Mouse (Mus musculus): Measurements from ENCODE around the gene Slc9a6. TPM values are rescaled to one million over a fixed set of nuclear protein-coding genes. Genes with fewer than 3 reads are reported as not detected.

The Slc9a6 gene
- polyA plus RNA-seq, 1 experiment = 4.4 TPM

- Histone ChIP-seq H3K4me3 (replicated peaks; ENCODE audit: control insufficient read depth, low read depth, low read length) (peak overlapping the region; percentile 92), H3K4me1 (ENCODE audit: control insufficient read depth, insufficient read depth, low read length) (peaks cover 1% of the 10 kb centered on the region; the same call in 1 of the 2 replicates), H3K27ac (ENCODE audit: control insufficient read depth, insufficient read depth, low read depth, low read length, poor library complexity) (no peak overlapping the region)
- TF ChIP-seq POLR2A (IDR thresholded peaks at IDR 0.05; ENCODE audit: borderline replicate concordance, control insufficient read depth, low read depth, low read length) (no peak), CTCF (IDR thresholded peaks at IDR 0.05; ENCODE audit: control insufficient read depth, insufficient read depth, low read length) (no peak)
- 23% methylated on average over 7 of the region's 7 CpGs for WGBS
These were observed 303 bp upstream of the Slc9a6 start for GRCm38 (mm10) chrX:56609285-56609622.

GRCm38 (mm10) chrX:56610318-56610694 lies 749 bp downstream of the Slc9a6 start:
- peaks cover 1% of the 10 kb centered on the region; the same call in 1 of the 2 replicates for H3K4me1 ChIP-seq (ENCODE audit: control insufficient read depth, insufficient read depth, low read length)
- peak overlapping the region; percentile 92 for H3K4me3 ChIP-seq (replicated peaks; ENCODE audit: control insufficient read depth, low read depth, low read length)
- WGBS = 10% methylated on average over 13 of the region's 13 CpGs
- TF ChIP-seq POLR2A (IDR thresholded peaks at IDR 0.05; ENCODE audit: borderline replicate concordance, control insufficient read depth, low read depth, low read length) (no peak), CTCF (IDR thresholded peaks at IDR 0.05; ENCODE audit: control insufficient read depth, insufficient read depth, low read length) (no peak)
- H3K27ac ChIP-seq (ENCODE audit: control insufficient read depth, insufficient read depth, low read depth, low read length, poor library complexity) = no peak overlapping the region

GRCm38 (mm10) chrX:56615236-56615635 lies 5.7 kb downstream of the Slc9a6 start:
- no peak overlapping the region for H3K27ac ChIP-seq (ENCODE audit: control insufficient read depth, insufficient read depth, low read depth, low read length, poor library complexity)

GRCm38 (mm10) chrX:56636185-56636584 lies 26.6 kb downstream of the Slc9a6 start:
- H3K4me3 ChIP-seq (replicated peaks; ENCODE audit: control insufficient read depth, low read depth, low read length) = no peak overlapping the region
- WGBS = 78% methylated on average over 5 of the region's 5 CpGs
- no peak for TF ChIP-seq POLR2A (IDR thresholded peaks at IDR 0.05; ENCODE audit: borderline replicate concordance, control insufficient read depth, low read depth, low read length)
- TF ChIP-seq CTCF (IDR thresholded peaks at IDR 0.05; ENCODE audit: control insufficient read depth, insufficient read depth, low read length) = no peak
- no peak overlapping the region for H3K27ac ChIP-seq (ENCODE audit: control insufficient read depth, insufficient read depth, low read depth, low read length, poor library complexity)
- no peaks in the 10 kb centered on the region for H3K4me1 ChIP-seq (ENCODE audit: control insufficient read depth, insufficient read depth, low read length)

More at GRCm38 (mm10) chrX:56615236-56615635, 5.7 kb downstream of the Slc9a6 start:
- no peak for TF ChIP-seq CTCF (IDR thresholded peaks at IDR 0.05; ENCODE audit: control insufficient read depth, insufficient read depth, low read length)
- TF ChIP-seq POLR2A (IDR thresholded peaks at IDR 0.05; ENCODE audit: borderline replicate concordance, control insufficient read depth, low read depth, low read length) = no peak
- no peak overlapping the region for H3K4me3 ChIP-seq (replicated peaks; ENCODE audit: control insufficient read depth, low read depth, low read length)
- WGBS = 78% methylated on average over 2 of the region's 2 CpGs
- no peaks in the 10 kb centered on the region for H3K4me1 ChIP-seq (ENCODE audit: control insufficient read depth, insufficient read depth, low read length)

GRCm38 (mm10) chrX:56640066-56640465 lies 30.5 kb downstream of the Slc9a6 start:
- H3K27ac ChIP-seq (ENCODE audit: control insufficient read depth, insufficient read depth, low read depth, low read length, poor library complexity) = no peak overlapping the region
- no peaks in the 10 kb centered on the region for H3K4me1 ChIP-seq (ENCODE audit: control insufficient read depth, insufficient read depth, low read length)
- 0% methylated on average over 1 of the region's 1 CpGs for WGBS
- TF ChIP-seq POLR2A (IDR thresholded peaks at IDR 0.05; ENCODE audit: borderline replicate concordance, control insufficient read depth, low read depth, low read length) (no peak), CTCF (IDR thresholded peaks at IDR 0.05; ENCODE audit: control insufficient read depth, insufficient read depth, low read length) (no peak)
- H3K4me3 ChIP-seq (replicated peaks; ENCODE audit: control insufficient read depth, low read depth, low read length) = no peak overlapping the region

- TF ChIP-seq CTCF (IDR thresholded peaks at IDR 0.05; ENCODE audit: control insufficient read depth, insufficient read depth, low read length) (no peak), POLR2A (IDR thresholded peaks at IDR 0.05; ENCODE audit: borderline replicate concordance, control insufficient read depth, low read depth, low read length) (no peak)
- H3K4me3 ChIP-seq (replicated peaks; ENCODE audit: control insufficient read depth, low read depth, low read length) = no peak overlapping the region
- no peaks in the 10 kb centered on the region for H3K4me1 ChIP-seq (ENCODE audit: control insufficient read depth, insufficient read depth, low read length)
- WGBS = 62% methylated on average over 7 of the region's 7 CpGs
- no peak overlapping the region for H3K27ac ChIP-seq (ENCODE audit: control insufficient read depth, insufficient read depth, low read depth, low read length, poor library complexity)
These were observed 40.2 kb downstream of the Slc9a6 start for GRCm38 (mm10) chrX:56649549-56650354.

- 71% methylated on average over 2 of the region's 2 CpGs for WGBS
- H3K4me1 ChIP-seq (ENCODE audit: control insufficient read depth, insufficient read depth, low read length) = no peaks in the 10 kb centered on the region
- TF ChIP-seq POLR2A (IDR thresholded peaks at IDR 0.05; ENCODE audit: borderline replicate concordance, control insufficient read depth, low read depth, low read length) (no peak), CTCF (IDR thresholded peaks at IDR 0.05; ENCODE audit: control insufficient read depth, insufficient read depth, low read length) (no peak)
- H3K27ac ChIP-seq (ENCODE audit: control insufficient read depth, insufficient read depth, low read depth, low read length, poor library complexity) = no peak overlapping the region
- no peak overlapping the region for H3K4me3 ChIP-seq (replicated peaks; ENCODE audit: control insufficient read depth, low read depth, low read length)
These were observed 40.7 kb downstream of the Slc9a6 start for GRCm38 (mm10) chrX:56650355-56650652.

GRCm38 (mm10) chrX:56650885-56651284 lies 41.3 kb downstream of the Slc9a6 start:
- H3K4me1 ChIP-seq (ENCODE audit: control insufficient read depth, insufficient read depth, low read length) = no peaks in the 10 kb centered on the region
- WGBS = 74% methylated on average over 6 of the region's 6 CpGs
- TF ChIP-seq POLR2A (IDR thresholded peaks at IDR 0.05; ENCODE audit: borderline replicate concordance, control insufficient read depth, low read depth, low read length) (no peak), CTCF (IDR thresholded peaks at IDR 0.05; ENCODE audit: control insufficient read depth, insufficient read depth, low read length) (no peak)
- H3K27ac ChIP-seq (ENCODE audit: control insufficient read depth, insufficient read depth, low read depth, low read length, poor library complexity) = no peak overlapping the region
- H3K4me3 ChIP-seq (replicated peaks; ENCODE audit: control insufficient read depth, low read depth, low read length) = no peak overlapping the region

Measured in bone marrow, adult 2 months (tissue).